Mouse (Mus musculus) MEL-GATA-1-ER (cell line): Measurements from ENCODE around the gene Pigv.

Source experiments
- DNase-seq: peaks from one replicate; pipeline ENCODE4 v3.0.0-alpha.2; 2012; ENCODE audit warnings: low read depth; ENCODE audit errors: extremely low read depth

Pigv gene

GRCm38 (mm10) chr4:133614274-133614761 is 58.1 kb downstream of the Pigv start:
- DNase-seq = no peak

- no peak for DNase-seq
Observed at GRCm38 (mm10) chr4:133613867-133614266, 58.6 kb downstream of the Pigv start.

- DNase-seq = no peak
Observed at GRCm38 (mm10) chr4:133613026-133613425, 59.4 kb downstream of the Pigv start.

GRCm38 (mm10) chr4:133612416-133612815 is 60.0 kb downstream of the Pigv start:
- DNase-seq = no peak

- no peak for DNase-seq
Observed at GRCm38 (mm10) chr4:133611815-133612214, 60.6 kb downstream of the Pigv start.
